Mouse (Mus musculus) megakaryocyte-erythroid progenitor cell, adult 5-6 weeks (primary cell): ENCODE measurements around the gene Cd79a. TPM values are rescaled to one million over a fixed set of nuclear protein-coding genes. Genes with fewer than 3 reads are reported as not detected.
"Not testable (repeated sequence)": the region's sequence is repeated elsewhere in the genome, so short reads cannot be mapped to it uniquely, and the experiment has no call there.

Experiments used
- ATAC-seq: replicated peaks from 2 replicates; pipeline ENCODE4 v1.8.0; 2016; ENCODE audit warnings: mild to moderate bottlenecking, inconsistent platforms; ENCODE audit not compliant: severe bottlenecking, poor library complexity, low FRiP score, low TSS enrichment
- total RNA-seq, 2 experiments: library from RNA; stranded (forward) in 1 of 2; stranded (reverse) in 1 of 2; fragments of 200-1000, 215-1000 nt in 1 of 2; fragments of >200 nt in 1 of 2; fragmentation: Nextera tagmentation in 1 of 2; gene quantifications; 2 replicates each; pipeline ENCODE4 v1.2.3; 2014 to 2017

Gene Cd79a
- total RNA-seq, 2 experiments from 2014 or later = 4.4 to 29.5 TPM

- no peak for ATAC-seq
Observed at GRCm38 (mm10) chr7:24884693-24885291, 12.4 kb upstream of the Cd79a start.

- ATAC-seq = no peak
Observed at GRCm38 (mm10) chr7:24885468-24886307, 11.5 kb upstream of the Cd79a start.

DNA sequence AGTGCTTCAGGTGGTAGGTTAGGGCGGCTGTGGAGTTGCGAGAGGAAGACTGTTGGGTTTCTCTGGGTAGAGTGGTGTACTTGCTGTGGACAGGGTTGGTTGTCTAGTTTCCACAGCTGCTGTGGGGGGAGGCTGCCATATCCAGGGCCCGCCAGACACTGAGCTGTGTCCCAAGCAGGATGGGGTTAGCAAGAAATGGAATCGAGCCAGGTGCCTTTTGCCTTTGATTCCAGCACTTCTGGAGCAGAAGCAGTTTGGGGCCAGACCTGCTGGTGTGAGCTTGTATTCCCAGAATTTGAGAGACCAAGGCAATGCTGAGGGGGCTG lies 10.9 kb upstream of the Cd79a start:
- no peak for ATAC-seq

GRCm38 (mm10) chr7:24887096-24887495 lies 10.1 kb upstream of the Cd79a start:
- no peak for ATAC-seq

GRCm38 (mm10) chr7:24889431-24890220 lies 7.6 kb upstream of the Cd79a start:
- peak; percentile 5 for ATAC-seq

GRCm38 (mm10) chr7:24890281-24891216 lies 6.6 kb upstream of the Cd79a start:
- ATAC-seq = peak; percentile 69

GRCm38 (mm10) chr7:24891241-24892124 lies 5.7 kb upstream of the Cd79a start:
- no peak for ATAC-seq

DNA sequence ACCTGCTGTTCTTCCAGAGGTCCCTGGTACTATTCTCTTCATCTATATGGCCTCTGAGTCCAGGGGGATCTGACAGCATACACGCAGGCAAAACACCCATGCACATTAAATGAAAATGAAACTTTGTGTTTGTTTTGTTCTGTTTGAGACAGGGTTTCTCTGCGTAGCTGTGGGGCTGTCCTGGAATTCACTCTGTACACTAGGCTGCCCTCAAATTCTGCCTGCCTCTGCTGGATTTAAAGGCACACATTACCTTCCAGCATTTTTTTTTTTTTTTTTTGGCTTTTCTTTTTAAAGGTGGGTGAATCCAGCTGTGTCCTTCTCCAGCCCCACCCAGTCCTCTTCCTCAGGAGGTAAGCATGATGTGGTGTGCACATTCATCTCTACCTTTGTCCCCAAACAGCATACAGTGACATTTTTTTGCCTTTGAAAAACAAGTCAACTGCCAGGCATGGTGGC lies 5.0 kb upstream of the Cd79a start:
- no peak for ATAC-seq

- not testable (repeated sequence) for ATAC-seq
Observed at GRCm38 (mm10) chr7:24895749-24896148, 1.4 kb upstream of the Cd79a start.

DNA sequence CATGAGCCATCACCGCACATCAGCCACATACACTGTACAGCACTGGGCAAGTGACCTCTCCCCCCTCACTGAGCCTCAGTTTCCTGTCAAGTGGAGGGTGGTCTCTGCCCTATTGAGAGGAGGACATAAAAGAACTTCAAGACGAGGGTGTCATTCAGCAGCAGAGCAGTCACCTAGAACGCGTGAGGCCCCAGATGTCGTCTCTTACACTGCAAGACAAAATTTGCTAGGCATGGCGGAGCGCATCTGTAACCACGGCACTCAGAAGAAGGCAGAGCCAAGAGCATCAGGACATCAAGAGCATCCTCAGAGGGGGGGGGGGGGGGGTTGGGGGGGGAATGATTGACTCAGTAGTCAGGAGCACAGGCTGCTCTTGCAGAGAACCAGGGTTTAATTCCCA lies 912 bp upstream of the Cd79a start:
- no peak for ATAC-seq

DNA sequence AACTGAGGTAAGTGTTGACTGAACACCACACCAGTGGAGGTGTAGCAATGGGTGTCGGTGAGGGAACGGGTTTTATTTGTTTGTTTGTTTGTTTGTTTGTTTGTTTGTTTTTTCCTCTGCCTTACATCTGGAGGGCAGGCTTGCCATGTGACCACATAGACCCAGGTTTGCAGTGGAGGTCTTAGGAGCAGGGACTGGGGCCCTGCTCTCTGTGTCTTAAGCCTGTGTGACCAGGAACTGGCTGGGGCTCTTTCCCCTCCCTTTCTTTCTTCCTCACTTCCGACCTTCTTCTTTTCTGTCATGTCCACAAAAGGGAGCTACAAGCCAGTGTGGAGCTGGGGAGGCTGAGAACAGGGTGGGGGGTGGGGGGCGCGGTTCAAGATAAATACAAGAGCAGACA lies 778 bp downstream of the Cd79a start:
- no peak for ATAC-seq

- no peak for ATAC-seq
Observed at GRCm38 (mm10) chr7:24901114-24901513, 3.9 kb downstream of the Cd79a start.

DNA sequence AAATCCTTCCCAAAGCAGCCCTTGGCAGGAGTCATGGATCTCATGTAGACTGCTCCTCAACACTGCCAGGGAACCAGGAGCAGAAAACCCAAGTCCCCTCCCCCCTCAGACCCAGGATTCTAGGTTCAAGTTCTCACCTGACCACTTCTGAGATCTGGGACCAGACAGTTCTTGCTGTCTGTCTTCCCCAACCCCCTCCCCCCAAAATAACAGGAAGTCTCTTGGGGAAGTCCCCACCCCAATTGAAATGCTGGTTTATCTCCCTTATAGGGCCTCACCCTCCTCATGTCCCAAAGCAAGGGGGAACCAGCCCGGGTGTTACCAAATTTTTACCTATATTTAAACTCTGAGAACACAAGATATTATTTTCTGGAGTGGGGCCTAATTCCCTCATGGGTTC lies 4.7 kb downstream of the Cd79a start:
- ATAC-seq = no peak

- no peak for ATAC-seq
Observed at GRCm38 (mm10) chr7:24902264-24902629, 5.1 kb downstream of the Cd79a start.

GRCm38 (mm10) chr7:24902630-24903443 lies 5.7 kb downstream of the Cd79a start, which contains the start of gene Arhgef1:
Arhgef1 (plus strand) TSS chr7:24902912.
- ATAC-seq = 0 out of 2 replicates have a peak, but pooled peaks have one; percentile 24

GRCm38 (mm10) chr7:24903444-24903825 lies 6.3 kb downstream of the Cd79a start:
- no peak for ATAC-seq

- ATAC-seq = peak; percentile 86
Observed at GRCm38 (mm10) chr7:24904070-24904483, 6.9 kb downstream of the Cd79a start.
